Mouse (Mus musculus) brown adipose tissue, adult 24 weeks (tissue): ENCODE measurements around the gene Klhl30. TPM values are rescaled to one million over a fixed set of nuclear protein-coding genes. Genes with fewer than 3 reads are reported as not detected.

Experiments used
- H3K27ac ChIP-seq: fragments of 200-500 bp; replicated peaks from 2 replicates; pipeline ENCODE4 v1.5.1; 2012; ENCODE audit warnings: low read depth, mild to moderate bottlenecking, low read length
- H3K4me1 ChIP-seq: fragments of 200-500 bp; 2 replicates; pipeline ENCODE4 v1.6.1; 2012; ENCODE audit warnings: low read length, mixed read lengths; ENCODE audit not compliant: control insufficient read depth, insufficient read depth, insufficient read length
- H3K4me3 ChIP-seq: fragments of 200-500 bp; 2 replicates; pipeline ENCODE4 v1.5.1; 2012; ENCODE audit warnings: low read depth, mild to moderate bottlenecking, low read length, moderate library complexity; ENCODE audit not compliant: insufficient read depth
- polyA plus RNA-seq: library from polyadenylated mRNA; stranded (reverse); fragments of >200 nt; gene quantifications from 2 replicates; pipeline ENCODE4 v1.2.4, GENCODE M21; 2012; ENCODE audit not compliant: missing spikeins, insufficient read depth, insufficient read length

Gene Klhl30
- polyA plus RNA-seq, 1 experiment, result 0.32 TPM

DNA sequence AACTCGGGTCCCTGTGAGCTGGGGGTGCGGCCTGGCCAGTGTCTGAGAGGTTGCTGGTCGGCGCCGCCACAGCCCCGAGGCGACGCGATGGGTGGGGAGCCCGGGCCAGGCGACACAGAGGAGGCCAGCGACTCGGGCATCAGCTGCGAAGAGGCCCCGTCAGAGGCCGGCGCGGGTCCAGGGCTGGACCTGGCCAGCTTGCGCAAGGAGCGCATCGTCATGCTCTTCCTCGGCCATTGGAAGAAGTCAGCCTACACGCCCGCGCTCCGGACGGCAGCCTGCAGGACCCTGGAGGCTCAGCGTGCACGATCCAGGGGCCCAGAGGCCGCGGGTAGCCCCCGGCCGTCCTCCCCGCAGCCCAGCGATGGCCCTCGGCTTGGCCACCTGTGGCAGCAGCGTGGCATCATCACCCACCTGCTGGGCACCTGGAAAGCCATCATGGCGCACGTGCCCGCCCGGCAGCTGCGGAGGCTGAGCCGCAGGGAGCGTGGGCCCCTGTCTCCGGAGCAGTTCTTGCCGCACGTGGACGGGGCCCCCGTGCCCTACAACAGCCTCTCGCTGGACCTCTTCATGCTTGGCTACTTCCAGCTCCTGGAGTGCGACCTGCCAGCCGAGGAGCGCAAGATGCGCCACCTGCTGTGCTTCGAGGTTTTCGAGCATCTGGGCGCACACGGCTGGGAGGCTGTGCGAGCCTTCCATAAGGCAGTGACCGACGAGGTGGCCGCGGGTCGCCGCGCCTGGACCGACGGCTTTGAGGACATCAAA, 5.7 kb upstream of the Klhl30 start:
- H3K4me3 ChIP-seq, result no peak overlapping the region

GRCm38 (mm10) chr1:91346892-91347291, 3.9 kb upstream of the Klhl30 start:
- Histone ChIP-seq H3K4me1 (no peaks in the 10 kb centered on the region), H3K4me3 (no peak overlapping the region), H3K27ac (no peak overlapping the region)

More for the DNA sequence above, 5.7 kb upstream of the Klhl30 start:
- Histone ChIP-seq H3K27ac (no peak overlapping the region), H3K4me1 (no peaks in the 10 kb centered on the region)

GRCm38 (mm10) chr1:91351249-91351648, 433 bp downstream of the Klhl30 start:
- no peak overlapping the region for H3K4me3 ChIP-seq
- no peak overlapping the region for H3K27ac ChIP-seq
- no peaks in the 10 kb centered on the region for H3K4me1 ChIP-seq

GRCm38 (mm10) chr1:91352277-91352676, 1.5 kb downstream of the Klhl30 start:
- Histone ChIP-seq H3K4me1 (no peaks in the 10 kb centered on the region), H3K4me3 (no peak overlapping the region), H3K27ac (no peak overlapping the region)

- H3K4me1 ChIP-seq, result no peaks in the 10 kb centered on the region
- no peak overlapping the region for H3K27ac ChIP-seq
- no peak overlapping the region for H3K4me3 ChIP-seq
These were observed 5.3 kb downstream of the Klhl30 start for GRCm38 (mm10) chr1:91356105-91356504.

- H3K4me3 ChIP-seq, result no peak overlapping the region
- H3K4me1 ChIP-seq, result no peaks in the 10 kb centered on the region
- H3K27ac ChIP-seq, result no peak overlapping the region
These were observed 11.3 kb downstream of the Klhl30 start for GRCm38 (mm10) chr1:91362113-91362512.

DNA sequence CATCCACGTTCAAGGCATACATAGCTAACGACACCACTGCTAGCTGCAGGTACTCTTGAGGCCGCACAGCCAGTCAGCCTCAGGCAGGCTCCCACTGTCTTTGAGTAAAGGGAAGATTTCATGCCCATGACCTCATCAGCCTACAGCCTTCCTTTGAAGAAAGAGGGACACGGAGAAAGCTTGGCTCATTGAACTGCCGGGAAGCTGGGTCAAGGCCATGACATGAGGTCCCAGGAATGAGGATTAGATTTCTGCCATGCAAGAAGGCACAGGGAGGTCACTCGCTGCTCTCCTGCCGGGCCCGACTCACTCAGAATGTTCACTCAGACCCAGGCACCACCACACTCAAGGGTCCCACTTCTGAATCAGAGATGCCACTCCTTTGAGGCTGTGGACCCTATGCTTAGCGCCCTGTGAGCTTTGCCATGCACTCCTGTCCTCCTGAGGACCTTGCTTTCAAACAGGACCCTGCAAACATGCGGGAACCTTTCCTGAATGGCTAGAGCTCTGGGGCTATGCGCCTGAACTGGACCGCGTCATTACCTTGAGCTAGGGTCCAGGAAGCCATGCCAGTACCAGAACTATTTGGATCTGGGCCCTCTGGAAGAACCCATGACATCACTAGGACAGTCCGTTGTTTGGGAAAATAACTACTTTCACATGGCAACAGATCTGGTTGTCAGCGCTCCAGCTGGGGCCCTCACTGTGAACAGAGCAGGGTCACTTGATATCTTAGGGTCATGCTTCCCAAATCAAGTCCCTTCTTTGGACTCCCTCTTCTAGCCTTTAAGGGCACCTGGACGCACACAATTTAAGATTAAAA, 14.2 kb downstream of the Klhl30 start:
- no peak overlapping the region for H3K4me3 ChIP-seq
- no peak overlapping the region for H3K27ac ChIP-seq
- H3K4me1 ChIP-seq, result no peaks in the 10 kb centered on the region

- peak overlapping the region; percentile 31 for H3K4me3 ChIP-seq
- no peak overlapping the region for H3K27ac ChIP-seq
- H3K4me1 ChIP-seq, result no peaks in the 10 kb centered on the region
These were observed 15.0 kb downstream of the Klhl30 start for GRCm38 (mm10) chr1:91365816-91366214.

DNA sequence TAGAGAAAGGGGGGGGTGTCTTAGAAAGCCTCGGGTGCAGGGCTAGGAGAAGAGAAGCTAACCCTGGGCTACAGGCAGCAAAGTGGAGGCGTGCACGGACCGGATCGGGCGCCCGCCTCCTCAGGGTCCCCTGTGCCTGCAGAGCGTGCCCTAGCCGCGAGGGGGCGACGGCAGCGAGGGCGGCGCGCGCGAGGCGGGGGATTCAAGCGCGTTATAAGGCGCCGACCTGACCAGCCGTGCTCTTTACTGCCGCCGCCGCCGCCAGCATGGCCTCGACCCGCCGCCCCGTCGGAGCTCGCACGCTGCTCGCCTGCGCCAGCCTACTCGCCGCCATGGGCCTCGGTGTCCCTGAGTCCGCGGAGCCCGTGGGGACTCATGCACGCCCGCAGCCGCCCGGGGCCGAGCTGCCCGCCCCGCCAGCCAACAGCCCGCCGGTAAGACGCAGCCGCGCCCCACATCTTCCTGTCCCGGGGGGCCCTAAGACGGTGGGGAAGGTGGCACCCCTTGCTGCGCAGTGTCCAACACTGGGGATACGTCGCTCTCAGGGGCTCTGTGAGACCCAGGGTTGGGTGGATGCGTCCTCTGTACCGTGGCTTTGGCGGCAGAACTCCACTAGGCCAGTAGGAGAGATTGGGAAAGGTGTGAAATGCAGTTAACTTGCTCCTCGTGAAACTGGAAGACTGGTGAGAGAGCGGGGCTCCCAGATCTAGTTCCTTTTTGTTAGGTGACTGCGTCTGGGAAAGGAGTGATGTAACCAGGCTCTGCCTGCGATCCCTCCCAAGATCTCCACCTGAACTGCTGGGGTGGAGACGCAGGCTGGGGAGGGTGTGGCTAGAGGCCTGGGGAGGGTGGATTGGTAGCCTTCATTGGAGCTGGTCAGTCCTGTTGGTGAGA, 15.6 kb downstream of the Klhl30 start, which contains the start of gene Erfe:
Erfe (plus strand) TSS at position 216 of the 894 bp plus-strand sequence.
- H3K4me3 ChIP-seq, result peak within 1 kb of the TSS; percentile 44
- no peaks in the 10 kb centered on the region for H3K4me1 ChIP-seq
- H3K27ac ChIP-seq, result no peak within 1 kb of the TSS

- Histone ChIP-seq H3K4me1 (no peaks in the 10 kb centered on the region), H3K4me3 (no peak overlapping the region), H3K27ac (no peak overlapping the region)
These were observed 16.5 kb downstream of the Klhl30 start for GRCm38 (mm10) chr1:91367295-91367694.

GRCm38 (mm10) chr1:91369408-91369807, 18.6 kb downstream of the Klhl30 start:
- Histone ChIP-seq H3K4me1 (no peaks in the 10 kb centered on the region), H3K4me3 (no peak overlapping the region), H3K27ac (no peak overlapping the region)

GRCm38 (mm10) chr1:91370055-91370454, 19.2 kb downstream of the Klhl30 start:
- Histone ChIP-seq H3K4me3 (no peak overlapping the region), H3K4me1 (no peaks in the 10 kb centered on the region), H3K27ac (no peak overlapping the region)

DNA sequence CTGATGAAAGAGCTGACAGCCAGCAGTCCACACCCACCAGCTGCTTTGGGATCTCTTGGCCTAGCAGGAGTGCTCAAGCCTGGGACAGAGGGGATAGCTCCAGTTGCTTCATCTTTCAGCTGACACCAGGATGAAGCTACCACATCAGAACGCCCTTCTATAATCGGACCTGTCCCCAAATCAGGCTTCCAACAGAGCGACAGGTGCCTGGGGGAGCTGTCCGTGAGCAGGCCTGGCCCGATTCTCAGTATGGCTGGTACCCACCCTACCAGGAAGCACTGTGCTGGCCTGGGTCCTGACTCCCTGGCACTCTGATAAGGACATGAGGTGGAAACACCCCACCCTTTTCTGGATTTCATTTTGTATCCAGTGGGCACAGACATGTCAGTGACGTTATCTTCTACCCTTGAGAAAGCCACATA, 22.6 kb downstream of the Klhl30 start:
- H3K4me3 ChIP-seq, result no peak overlapping the region
- no peaks in the 10 kb centered on the region for H3K4me1 ChIP-seq
- no peak overlapping the region for H3K27ac ChIP-seq

DNA sequence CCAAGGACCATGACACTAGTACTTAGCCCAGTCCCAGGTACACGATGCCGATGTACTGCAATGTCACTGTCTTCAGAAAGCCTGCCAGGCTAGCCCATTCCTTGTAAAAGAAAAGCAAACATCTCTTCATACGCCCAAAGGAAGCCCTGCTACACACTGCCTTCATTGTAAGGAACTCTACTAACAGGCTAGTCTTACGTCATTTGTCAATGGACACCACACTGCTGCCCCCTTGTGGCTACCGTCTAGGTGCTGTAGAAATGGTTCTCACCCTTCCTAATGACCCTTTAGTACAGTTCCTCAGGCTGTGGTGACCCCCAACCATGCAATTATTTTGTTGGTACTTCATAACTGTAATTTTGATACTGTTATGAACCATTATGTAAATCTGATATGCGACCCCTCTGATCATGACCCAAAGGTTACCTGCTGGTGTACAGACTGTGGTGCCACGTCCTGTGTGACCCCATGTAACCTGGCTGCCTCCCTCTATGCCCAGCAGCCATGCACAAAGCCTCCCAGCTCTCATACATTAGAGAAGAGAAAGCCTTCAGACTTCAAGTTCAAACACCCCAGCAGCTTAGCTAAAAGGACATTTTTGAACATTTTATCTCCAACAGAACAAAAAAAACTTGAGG, 29.8 kb downstream of the Klhl30 start:
- H3K27ac ChIP-seq, result no peak overlapping the region

More for the DNA sequence above, 29.8 kb downstream of the Klhl30 start:
- Histone ChIP-seq H3K4me1 (no peaks in the 10 kb centered on the region), H3K4me3 (no peak overlapping the region)
